Mouse (Mus musculus): ENCODE results near the gene Teddm1b. TPM values are rescaled to one million over a fixed set of nuclear protein-coding genes. Genes with fewer than 3 reads are reported as not detected.

Teddm1b gene
- polyA plus RNA-seq, 1 experiment from 2014 or later: 0.19 TPM

DNA sequence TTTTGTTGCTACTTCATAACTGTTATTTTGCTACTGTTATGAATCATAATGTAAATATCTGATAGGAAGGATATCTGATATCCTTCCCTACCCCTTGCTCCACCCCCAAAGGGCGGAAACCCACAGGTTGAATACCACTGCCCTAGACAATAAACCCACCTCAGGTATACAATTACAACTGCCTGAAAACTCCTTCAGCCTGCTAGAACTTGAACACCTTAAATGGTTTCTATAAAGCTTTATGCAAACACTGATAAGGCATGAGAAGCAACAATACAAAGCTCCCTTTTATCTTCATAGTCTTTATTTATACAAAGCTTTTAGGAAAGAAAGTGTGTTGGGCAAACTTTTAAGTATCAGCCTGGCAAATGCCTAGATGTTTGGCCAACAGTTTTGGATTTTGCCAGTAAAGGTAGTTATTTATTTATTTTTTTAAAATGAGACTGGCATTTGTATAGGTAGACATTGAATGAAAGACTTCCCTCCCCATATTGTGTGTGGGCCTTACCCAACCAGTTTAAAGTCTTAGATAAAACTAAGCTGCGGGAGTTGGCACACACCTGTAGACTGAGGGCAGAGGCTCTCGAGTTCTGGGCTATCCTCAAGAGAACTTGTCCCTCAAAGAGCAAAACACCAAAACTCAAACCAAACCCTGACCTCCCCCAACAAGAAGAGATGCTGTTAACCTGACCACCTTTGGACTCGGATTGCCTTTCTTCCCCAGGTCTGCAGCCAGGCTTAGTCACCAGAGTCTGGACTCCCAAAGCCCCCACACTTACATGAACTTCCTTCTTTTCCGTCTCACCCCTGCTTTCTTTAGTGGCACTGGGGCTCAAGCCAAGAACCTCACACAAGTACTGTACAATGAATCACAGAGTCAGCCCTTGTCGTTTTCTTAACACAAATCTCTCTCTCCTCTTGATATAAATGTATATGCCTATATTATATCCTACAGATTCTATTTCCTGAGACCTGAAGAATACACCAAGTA is 50.5 kb downstream of the Teddm1b start:
- no peaks in the 10 kb centered on the region for H3K27me3 ChIP-seq (replicated peaks; ENCODE audit: control insufficient read depth, insufficient read depth, low read length)
- DNase-seq (ENCODE audit: low spot score) (no peak), ATAC-seq (ENCODE audit: low read depth) (no peak)
- H3K4me2 ChIP-seq (ENCODE audit: low read depth, low read length): no peak overlapping the region
- no peak overlapping the region for H3K9ac ChIP-seq (ENCODE audit: low read depth, low read length)
- H3K27ac ChIP-seq (replicated peaks; ENCODE audit: low read depth, low read length): no peak overlapping the region
- H3K4me3 ChIP-seq (ENCODE audit: low read depth, low read length): no peak overlapping the region
- H3K36me3 ChIP-seq (ENCODE audit: control insufficient read depth, insufficient read depth, low read length): no peaks in the 10 kb centered on the region
- H3K4me1 ChIP-seq (ENCODE audit: control insufficient read depth, insufficient read depth, low read length): no peaks in the 10 kb centered on the region
- no peaks in the 10 kb centered on the region for H3K9me3 ChIP-seq (ENCODE audit: control insufficient read depth, low read length)
- WGBS: 80% methylated on average over 6 of the region's 6 CpGs

Small RNA genes lying within 50 kb of the gene (microRNA-seq; reads per million reads assigned to microRNA genes)
- gene Mir8114 (ENCODE audit: borderline number of aligned reads): 14.9 reads per million, percentile 32 among the genes with 10 or more reads in this experiment

Other genes starting within 250 kb of the Teddm1b start
- gene Rgs8, start 221.3 kb upstream of the Teddm1b start, polyA plus RNA-seq (2014; fragmentation: Nextera tagmentation; extraction: Ambion mirVana): 1.3 and 1.4 TPM in 2 replicates
- 7.6 and 9.3 TPM in 2 replicates for gene Rgs16, start 134.0 kb upstream of the Teddm1b start, polyA plus RNA-seq (2014; fragmentation: Nextera tagmentation; extraction: Ambion mirVana)
- gene Rnasel, start 124.9 kb upstream of the Teddm1b start, polyA plus RNA-seq (2014; fragmentation: Nextera tagmentation; extraction: Ambion mirVana): 12.6 and 13.1 TPM in 2 replicates
- gene Rgsl1, start 30.2 kb upstream of the Teddm1b start, polyA plus RNA-seq (2014; fragmentation: Nextera tagmentation; extraction: Ambion mirVana): 0.14 and 0.26 TPM in 2 replicates
- not detected in 2 replicates for gene Teddm1a, start 17.4 kb downstream of the Teddm1b start, polyA plus RNA-seq (2014; fragmentation: Nextera tagmentation; extraction: Ambion mirVana)
- 97.5 and 104 TPM in 2 replicates for gene Glul, start 25.6 kb downstream of the Teddm1b start, polyA plus RNA-seq (2014; fragmentation: Nextera tagmentation; extraction: Ambion mirVana)
- 0.77 and 0.97 TPM in 2 replicates for gene Teddm2, start 25.9 kb downstream of the Teddm1b start, polyA plus RNA-seq (2014; fragmentation: Nextera tagmentation; extraction: Ambion mirVana)

All from embryonic facial prominence, embryonic 14.5 days (tissue).